Mouse (Mus musculus) myocyte (in vitro differentiated cells): ENCODE results near the gene Flt3.

Experiments
- CEBPB ChIP-seq: IDR thresholded peaks from 2 replicates; pipeline ENCODE4 v1.6.1; 2011; ENCODE audit warnings: mild to moderate bottlenecking, moderate library complexity; ENCODE audit not compliant: poor library complexity, insufficient read depth, severe bottlenecking
- E2F4 ChIP-seq: IDR thresholded peaks from one replicate; pipeline ENCODE4 v1.6.1; 2011; ENCODE audit warnings: mild to moderate bottlenecking, control low read depth, moderate library complexity; ENCODE audit not compliant: insufficient read depth
- MAX ChIP-seq: IDR thresholded peaks from one replicate; pipeline ENCODE4 v1.6.1; 2011; ENCODE audit warnings: low read depth, mild to moderate bottlenecking, control low read depth
- MYOD1 ChIP-seq, 3 experiments: IDR thresholded peaks; one replicate each; pipeline ENCODE4 v1.6.1; 2011; ENCODE audit warnings: control low read depth in 2 of 3, low read depth in 2 of 3, mild to moderate bottlenecking in 2 of 3, moderate library complexity in 1 of 3; ENCODE audit not compliant: insufficient read length in 2 of 3, control insufficient read depth in 1 of 3
- MYOG ChIP-seq, 3 experiments: IDR thresholded peaks; one replicate each; pipeline ENCODE4 v1.6.1; 2011; ENCODE audit warnings: control low read depth in 2 of 3, low read depth in 2 of 3, mild to moderate bottlenecking in 2 of 3; ENCODE audit not compliant: insufficient read length in 2 of 3, control insufficient read depth in 1 of 3, insufficient read depth in 1 of 3
- POLR2A ChIP-seq: IDR thresholded peaks from one replicate; pipeline ENCODE4 v1.6.1; 2011; ENCODE audit warnings: low read depth, mild to moderate bottlenecking, control low read depth, moderate library complexity; ENCODE audit not compliant: insufficient read length
- POLR2AphosphoS2 ChIP-seq: IDR thresholded peaks from one replicate; pipeline ENCODE4 v1.6.1; 2011; ENCODE audit warnings: low read depth, control low read depth; ENCODE audit not compliant: insufficient read length
- TCF12 ChIP-seq: IDR thresholded peaks from one replicate; pipeline ENCODE4 v1.6.1; 2011; ENCODE audit warnings: mild to moderate bottlenecking, control low read depth; ENCODE audit not compliant: poor library complexity, insufficient read depth, severe bottlenecking
- TCF3 ChIP-seq: IDR thresholded peaks from one replicate; pipeline ENCODE4 v1.6.1; 2011; ENCODE audit warnings: low read depth, control low read depth; ENCODE audit not compliant: insufficient read length
- USF1 ChIP-seq: IDR thresholded peaks from one replicate; pipeline ENCODE4 v1.6.1; 2011; ENCODE audit warnings: low read depth, mild to moderate bottlenecking, control low read depth, moderate library complexity

DNA sequence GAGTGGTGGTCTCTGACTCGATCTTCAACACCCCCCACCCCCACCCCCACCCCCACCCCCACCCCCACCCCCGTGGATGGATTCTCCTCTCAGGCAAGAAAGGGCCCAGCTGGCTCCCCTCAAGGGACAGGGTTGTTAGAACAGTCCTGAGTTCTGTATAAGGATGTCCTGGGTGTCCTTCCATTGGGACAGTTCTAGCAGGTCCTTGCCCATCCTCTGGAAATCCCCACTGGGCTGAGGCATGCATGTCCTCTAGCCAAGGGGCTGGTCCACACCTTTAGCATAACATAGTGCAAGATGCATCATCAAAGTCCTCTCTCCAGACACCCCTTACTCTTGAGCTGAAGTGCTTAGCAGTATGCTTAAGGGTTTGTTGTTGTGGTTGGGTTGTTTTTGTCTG lies 90.5 kb downstream of the Flt3 start:
- TF ChIP-seq POLR2A (no peak), TCF3 (no peak), MAX (no peak), E2F4 (no peak), MYOG (IDR thresholded peaks at IDR 0.05; ENCODE audit: control insufficient read depth in 1 of 3, insufficient read depth in 1 of 3, insufficient read length in 2 of 3, low read depth in 2 of 3) (no peak), MYOD1 (IDR thresholded peaks at IDR 0.05; ENCODE audit: control insufficient read depth in 1 of 3, insufficient read length in 2 of 3, low read depth in 2 of 3) (no peak), USF1 (no peak), POLR2AphosphoS2 (no peak), CEBPB (no peak), TCF12 (no peak)
